Mouse (Mus musculus) cerebellum, postnatal 25 days (tissue): Measurements from ENCODE around the gene 4933421I07Rik.

Experiments
- DNase-seq, 2 experiments: peaks; one replicate each; pipeline ENCODE4 v3.0.0; 2021; ENCODE audit warnings: mixed read lengths in 2 of 2

The 4933421I07Rik gene

DNA sequence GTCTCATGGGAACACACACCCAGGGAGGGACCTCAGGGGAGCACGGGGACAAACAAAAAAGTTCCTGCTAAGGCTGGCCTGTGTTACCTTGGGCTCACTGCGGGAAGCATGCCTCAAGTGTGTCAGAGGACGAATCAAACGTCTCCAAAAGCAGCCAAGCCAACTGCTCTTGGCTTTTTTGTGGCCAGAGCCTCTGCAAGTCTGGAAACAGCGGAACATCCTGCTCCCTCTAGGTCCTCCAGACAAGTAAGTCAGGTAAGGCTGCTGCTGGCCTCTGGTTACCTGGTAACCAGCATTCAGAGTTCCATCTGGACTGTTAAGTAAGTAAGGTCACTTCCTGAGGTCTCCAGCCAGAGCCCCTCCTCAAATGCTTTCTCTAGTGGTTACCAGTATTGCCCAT lies at the start of gene 4933421I07Rik:
TSS of gene 4933421I07Rik (minus strand) at position 271 of the 400 bp plus-strand sequence.
- no peak for DNase-seq

DNA sequence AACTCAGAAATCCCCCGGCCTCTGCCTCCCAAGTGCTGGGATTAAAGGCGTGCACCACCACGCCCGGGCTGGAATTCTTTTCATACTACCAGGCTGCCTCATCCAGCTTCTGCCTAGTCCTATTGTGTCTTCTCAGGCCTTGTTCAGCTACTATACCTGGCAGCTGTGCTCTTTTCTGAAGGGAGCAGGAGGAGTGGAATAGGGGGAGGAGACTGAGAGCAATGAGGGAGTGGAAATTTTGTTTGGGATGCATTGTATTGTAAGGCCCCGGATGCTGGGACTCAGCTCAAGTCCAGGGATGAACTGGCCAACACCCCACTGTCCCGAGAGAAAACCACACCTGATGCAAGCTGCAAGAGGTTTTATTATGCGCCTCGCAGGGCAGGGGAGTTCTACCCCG lies 49.4 kb upstream of the 4933421I07Rik start:
- DNase-seq: no peak

DNA sequence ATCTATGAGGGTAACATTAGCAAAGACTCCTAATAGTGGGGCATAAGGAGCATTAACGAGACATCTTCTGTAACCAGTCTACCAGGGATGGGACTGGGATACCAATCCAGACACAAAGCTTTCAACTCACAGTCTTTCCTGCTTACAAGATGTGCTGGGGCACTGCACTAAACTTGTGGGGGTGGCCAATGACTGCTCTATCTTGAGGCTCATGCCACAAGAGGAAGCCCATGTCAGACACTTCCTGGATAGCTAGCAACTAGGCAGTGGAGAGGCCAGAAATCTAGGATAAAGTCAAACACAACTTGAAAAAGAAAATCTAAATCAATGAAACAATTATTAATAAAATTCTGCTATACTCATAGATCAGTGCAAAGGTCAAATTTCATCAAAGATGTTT lies 48.3 kb upstream of the 4933421I07Rik start:
- no peak for DNase-seq

DNA sequence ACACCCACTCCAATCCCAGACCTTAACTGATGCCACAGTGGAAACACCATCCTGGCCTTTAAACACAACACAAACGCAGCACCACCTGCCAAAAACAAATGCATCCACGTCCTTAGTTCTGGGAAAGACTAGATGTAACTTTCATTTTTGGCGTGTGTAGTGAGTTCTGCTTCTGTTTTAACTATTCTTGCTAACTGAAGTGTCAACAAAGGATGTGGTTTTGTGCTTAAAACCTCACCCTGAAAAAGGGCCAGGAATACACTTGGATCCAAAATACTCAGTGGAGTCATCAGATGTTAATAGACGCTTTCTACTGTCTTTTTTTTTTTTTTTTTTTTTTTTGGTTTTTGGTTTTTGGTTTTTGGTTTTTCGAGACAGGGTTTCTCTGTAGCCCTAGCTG lies 42.9 kb upstream of the 4933421I07Rik start:
- no peak for DNase-seq

DNA sequence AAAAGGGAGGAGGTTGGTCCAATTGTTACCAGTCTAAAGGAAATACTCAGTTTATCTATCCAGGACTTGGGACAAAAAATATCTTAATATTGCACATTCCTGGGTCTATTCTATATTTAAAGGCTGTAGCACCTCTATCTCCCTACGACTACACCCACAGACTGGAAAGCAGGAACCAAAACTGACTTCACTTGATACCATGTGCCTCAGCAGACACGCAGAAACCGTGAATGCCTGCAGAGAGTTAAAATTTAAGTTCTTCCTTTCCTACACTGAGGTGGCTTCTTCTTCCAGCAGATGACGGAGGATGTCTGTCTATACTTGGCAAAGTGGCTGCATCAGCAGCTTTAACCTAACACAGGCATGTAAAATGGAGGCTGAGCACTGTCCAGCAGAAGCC lies 42.4 kb upstream of the 4933421I07Rik start:
- DNase-seq: no peak

DNA sequence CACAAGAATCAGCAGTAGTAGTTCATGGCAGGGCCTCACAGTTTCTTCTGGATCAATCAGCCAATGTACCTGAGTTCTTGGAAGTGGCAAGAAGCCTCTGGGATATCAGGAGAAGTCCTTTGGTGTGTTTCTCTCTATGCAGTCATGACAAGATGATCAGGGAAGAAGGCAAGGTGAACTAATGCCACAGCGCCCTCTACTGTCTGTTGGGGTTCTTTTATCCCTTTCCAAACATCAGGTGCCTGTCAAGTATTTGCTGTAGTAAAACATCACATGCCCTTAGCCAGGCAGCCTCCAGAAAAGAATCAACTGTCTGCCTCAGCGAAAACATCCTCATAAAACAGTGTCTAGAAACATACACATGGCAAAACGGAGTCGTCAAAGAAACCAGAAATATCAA lies 6.7 kb upstream of the 4933421I07Rik start:
- DNase-seq: no peak

DNA sequence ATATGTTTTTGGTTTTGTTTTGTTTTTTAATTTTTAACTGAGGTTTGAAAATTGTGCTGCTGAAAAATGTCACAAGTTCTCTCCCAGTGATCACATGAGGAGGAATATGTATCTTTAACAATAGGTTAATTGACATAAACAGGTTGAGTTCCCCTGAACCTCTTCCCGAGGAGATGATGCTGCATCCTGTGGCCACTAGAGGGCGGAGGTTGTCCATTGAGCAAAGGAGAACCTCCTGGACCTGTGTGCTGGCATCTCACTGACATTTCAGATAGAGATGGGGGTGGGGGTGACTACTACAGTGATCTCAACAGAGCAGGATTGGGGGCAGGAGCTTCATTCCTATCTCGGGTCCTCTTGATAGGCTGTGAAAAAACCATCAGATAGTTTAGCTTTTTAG lies 2.7 kb upstream of the 4933421I07Rik start:
- DNase-seq: peak in 1 of 2 experiments; percentile 2

DNA sequence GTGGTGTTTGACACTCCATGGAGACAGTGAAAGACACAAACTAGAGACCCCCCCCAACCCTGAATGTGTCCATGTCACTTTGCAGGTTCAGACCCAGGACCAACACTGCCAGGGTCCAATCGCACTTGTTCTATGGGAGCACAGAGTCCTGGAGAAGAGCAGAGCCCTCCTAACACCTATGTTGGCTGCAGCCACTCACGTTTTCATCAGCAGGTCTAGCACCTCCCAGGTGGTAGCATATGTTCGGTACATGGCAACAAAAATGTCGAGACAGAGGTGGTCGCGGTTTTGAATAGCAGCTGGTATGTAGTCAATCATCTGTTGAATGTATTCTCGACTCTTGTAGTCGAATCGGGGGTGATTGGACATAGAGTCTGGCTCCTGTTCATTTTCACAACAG lies 568 bp downstream of the 4933421I07Rik start:
- DNase-seq: no peak
